30 mouse cellular contexts compared by ENCODE assay signal in genomic region chr8:114224001-114224400, GRCm38 (mm10). TPM values are rescaled to one million over a fixed set of nuclear protein-coding genes. Genes with fewer than 3 reads are reported as not detected.
DNase-seq lines count a peak whose midpoint lies in the region; ATAC-seq and TF ChIP-seq lines count a peak whose summit lies in the region.
"Had no signal": no experiment of that assay in that cellular context is flagged by ENCODE, and none has a peak within 500 bp of the region (broad histone marks: within the 10 kb centered on the region; RNA-seq: fewer than 3 reads in every experiment).

No protein-coding gene starts in this region.

- no peak overlapping the region for H3K9ac ChIP-seq in hindbrain, postnatal 0 days (replicated peaks; ENCODE audit: low read length)
- H3K9ac ChIP-seq in hindbrain, embryonic 13.5 days = no peak overlapping the region
- H3K9ac ChIP-seq: embryonic facial prominence, embryonic 13.5 days; forebrain, embryonic 13.5 days; hindbrain, embryonic 15.5 days; liver, embryonic 13.5 days; lung, embryonic 14.5 days; neural tube, embryonic 13.5 days; stomach, embryonic 15.5 days had no signal

- ATAC-seq in hindbrain, postnatal 0 days = peak; percentile 40; the same call in 1 of the 2 replicates
- ATAC-seq in hindbrain, embryonic 13.5 days (ENCODE audit: low FRiP score) = no peak
- ATAC-seq: forebrain, embryonic 13.5 days; intestine, embryonic 16.5 days had no signal

- WGBS in hindbrain, postnatal 0 days = 57% methylated on average over 2 of the region's 2 CpGs
- WGBS in hindbrain, embryonic 13.5 days = 78% methylated on average over 2 of the region's 2 CpGs
- WGBS in cerebellum, adult 2 months = 6% methylated on average over 2 of the region's 2 CpGs

- H3K4me1 ChIP-seq in hindbrain, postnatal 0 days (ENCODE audit: insufficient read depth, low read length) = no peaks in the 10 kb centered on the region
- H3K4me1 ChIP-seq in hindbrain, embryonic 13.5 days (replicated peaks) = no peaks in the 10 kb centered on the region
- peaks cover 13% of the 10 kb centered on the region for H3K4me1 ChIP-seq in cerebellum, adult 2 months (ENCODE audit: control insufficient read depth, insufficient read depth, low read length)
- H3K4me1 ChIP-seq: embryonic facial prominence, embryonic 13.5 days; hindbrain, embryonic 15.5 days; liver, embryonic 13.5 days; megakaryocyte, embryonic 14.5 days; neural tube, embryonic 13.5 days; stomach, embryonic 15.5 days had no signal

- no peaks in the 10 kb centered on the region for H3K9me3 ChIP-seq in hindbrain, postnatal 0 days (ENCODE audit: low read length)
- no peaks in the 10 kb centered on the region for H3K9me3 ChIP-seq in hindbrain, embryonic 13.5 days
- H3K9me3 ChIP-seq: embryonic facial prominence, embryonic 13.5 days; forebrain, embryonic 13.5 days; hindbrain, embryonic 15.5 days; liver, embryonic 13.5 days; megakaryocyte, embryonic 14.5 days; neural tube, embryonic 13.5 days; stomach, embryonic 15.5 days had no signal

- no peak for TF ChIP-seq POLR2A in brain, embryonic 14.5 days (IDR thresholded peaks at IDR 0.05; ENCODE audit: borderline replicate concordance, extremely low read depth, insufficient read depth, insufficient read length, poor library complexity, severe bottlenecking)
- no peak for TF ChIP-seq POLR2A in cerebellum, adult 2 months (IDR thresholded peaks at IDR 0.05; ENCODE audit: borderline replicate concordance, insufficient read depth, low read length)

- no peaks in the 10 kb centered on the region for H3K27me3 ChIP-seq in hindbrain, postnatal 0 days (ENCODE audit: insufficient read depth, low read length)
- H3K27me3 ChIP-seq in hindbrain, embryonic 13.5 days = no peaks in the 10 kb centered on the region
- H3K27me3 ChIP-seq in cerebellum, adult 2 months (ENCODE audit: control insufficient read depth, insufficient read depth, low read length) = no peaks in the 10 kb centered on the region
- H3K27me3 ChIP-seq: CH12.LX; embryonic facial prominence, embryonic 13.5 days; forebrain, embryonic 13.5 days; hindbrain, embryonic 15.5 days; liver, embryonic 13.5 days; megakaryocyte, embryonic 14.5 days; neural tube, embryonic 13.5 days; stomach, embryonic 15.5 days had no signal

- no peak for TF ChIP-seq CTCF in hindbrain, postnatal 0 days (IDR thresholded peaks at IDR 0.05; ENCODE audit: low read depth)
- no peak for TF ChIP-seq CTCF in brain, embryonic 14.5 days (IDR thresholded peaks at IDR 0.05; ENCODE audit: borderline replicate concordance, extremely low read depth, insufficient read depth, insufficient read length)
- no peak for TF ChIP-seq CTCF in cerebellum, adult 2 months (IDR thresholded peaks at IDR 0.05; ENCODE audit: borderline replicate concordance, insufficient read depth, low read depth, low read length)

- H3K27ac ChIP-seq in hindbrain, postnatal 0 days = no peak overlapping the region
- H3K27ac ChIP-seq in hindbrain, embryonic 13.5 days = no peak overlapping the region
- no peak overlapping the region for H3K27ac ChIP-seq in cerebellum, adult 2 months (ENCODE audit: insufficient read depth, low read length)
- H3K27ac ChIP-seq: embryonic facial prominence, embryonic 13.5 days; forebrain, embryonic 13.5 days; hindbrain, embryonic 15.5 days; liver, embryonic 13.5 days; neural tube, embryonic 13.5 days; stomach, embryonic 15.5 days had no signal

- DNase-seq in hindbrain, postnatal 0 days (ENCODE audit: low spot score) = peak; percentile 68
- peak; percentile 68 for DNase-seq in brain, embryonic 14.5 days (ENCODE audit: low read depth)
- DNase-seq in cerebellum, adult 2 months = peak; percentile 49 to 76
- peak; percentile 49 to 59 for DNase-seq in cerebellum, postnatal 25 days
- DNase-seq in adrenal gland, postnatal 10 days = no peak
- DNase-seq in frontal cortex, adult 2 months (ENCODE audit: extremely low spot score in 1 of 2, low spot score in 1 of 2) = no peak
- DNase-seq: adrenal gland, adult 8-10 months; B cell, adult 2 months; embryo, embryonic 11 days; gastrocnemius, postnatal 36 days; kidney, postnatal 25 days; liver, embryonic 13.5 days; lung, embryonic 14.5 days; lung, postnatal 36 days; midbrain, embryonic 14.5 days; right cerebral cortex, adult 18-20 months; right cerebral cortex, postnatal 4 days; thymus, postnatal 36 days had no signal

- no peak overlapping the region for H3K4me3 ChIP-seq in hindbrain, postnatal 0 days (ENCODE audit: low read length)
- no peak overlapping the region for H3K4me3 ChIP-seq in hindbrain, embryonic 13.5 days
- no peak overlapping the region for H3K4me3 ChIP-seq in cerebellum, adult 2 months (replicated peaks; ENCODE audit: insufficient read depth, low read depth, low read length)
- H3K4me3 ChIP-seq: embryonic facial prominence, embryonic 13.5 days; erythroblast, embryonic 14.5 days; forebrain, embryonic 13.5 days; hindbrain, embryonic 15.5 days; liver, embryonic 13.5 days; megakaryocyte, embryonic 14.5 days; myocyte; neural tube, embryonic 13.5 days; stomach, embryonic 15.5 days had no signal

- no peak overlapping the region for H3K4me2 ChIP-seq in hindbrain, postnatal 0 days (ENCODE audit: low read depth, low read length)
- no peak overlapping the region for H3K4me2 ChIP-seq in hindbrain, embryonic 13.5 days
- H3K4me2 ChIP-seq: embryonic facial prominence, embryonic 13.5 days; forebrain, embryonic 13.5 days; hindbrain, embryonic 15.5 days; liver, embryonic 13.5 days; lung, embryonic 14.5 days; neural tube, embryonic 13.5 days; stomach, embryonic 15.5 days had no signal

- no peaks in the 10 kb centered on the region; the same call in 1 of the 2 replicates for H3K36me3 ChIP-seq in hindbrain, postnatal 0 days (ENCODE audit: insufficient read depth, low read length)
- no peaks in the 10 kb centered on the region for H3K36me3 ChIP-seq in hindbrain, embryonic 13.5 days
- H3K36me3 ChIP-seq: embryonic facial prominence, embryonic 13.5 days; G1E; hindbrain, embryonic 15.5 days; liver, embryonic 13.5 days; neural tube, embryonic 13.5 days; stomach, embryonic 15.5 days had no signal

RNA-seq across cellular contexts. Expression of gene Vat1l, which starts 18.6 kb away (rescaled TPM):
- 160 and 175 TPM in 2 replicates for total RNA-seq in hindbrain, postnatal 0 days (2014; rRNA removed)
- 62.2 and 74.0 TPM in 2 replicates for polyA plus RNA-seq in hindbrain, postnatal 0 days (2015; fragmentation: Nextera tagmentation; extraction: Ambion mirVana)
- polyA plus RNA-seq in hindbrain, embryonic 13.5 days (2015; fragmentation: Nextera tagmentation; extraction: Ambion mirVana) = 31.4 and 38.1 TPM in 2 replicates
- polyA plus RNA-seq in brain, embryonic 14.5 days (2012; rRNA removed) = 67.1 and 104 TPM in 2 replicates
- polyA plus RNA-seq in cerebellum, adult 2 months (2012; rRNA removed) = 108 and 126 TPM in 2 replicates
- 10 to 100 TPM; 15.9 to 24.4 TPM for total RNA-seq in adrenal gland, postnatal 10 days (2021)
- polyA plus RNA-seq in frontal cortex, adult 2 months (2012; rRNA removed) = 30.5 and 34.1 TPM in 2 replicates
- total RNA-seq: CH12.LX had no signal
- polyA plus RNA-seq: erythroblast, embryonic 14.5 days; G1E had no signal

Comparison
In these comparisons a context has a peak if more than half of its experiments do, and no peak if none do; other contexts are left out.
1. DNase-seq: peak in hindbrain, postnatal 0 days (single experiment), brain, embryonic 14.5 days (single experiment), cerebellum, adult 2 months (2 of 2) and cerebellum, postnatal 25 days (2 of 2); none in adrenal gland, postnatal 10 days (single experiment) and frontal cortex, adult 2 months (0 of 2).